Mouse (Mus musculus) lung, postnatal 0 days (tissue): ENCODE data around the gene Svop.

Source experiments
- CTCF ChIP-seq: IDR thresholded peaks from 2 replicates; pipeline ENCODE4 v1.5.1; 2016; ENCODE audit warnings: antibody characterized with exemption, mild to moderate bottlenecking
- EP300 ChIP-seq: IDR thresholded peaks from 2 replicates; pipeline ENCODE4 v1.6.1; 2016; ENCODE audit warnings: antibody characterized with exemption, mild to moderate bottlenecking, control low read depth

DNA sequence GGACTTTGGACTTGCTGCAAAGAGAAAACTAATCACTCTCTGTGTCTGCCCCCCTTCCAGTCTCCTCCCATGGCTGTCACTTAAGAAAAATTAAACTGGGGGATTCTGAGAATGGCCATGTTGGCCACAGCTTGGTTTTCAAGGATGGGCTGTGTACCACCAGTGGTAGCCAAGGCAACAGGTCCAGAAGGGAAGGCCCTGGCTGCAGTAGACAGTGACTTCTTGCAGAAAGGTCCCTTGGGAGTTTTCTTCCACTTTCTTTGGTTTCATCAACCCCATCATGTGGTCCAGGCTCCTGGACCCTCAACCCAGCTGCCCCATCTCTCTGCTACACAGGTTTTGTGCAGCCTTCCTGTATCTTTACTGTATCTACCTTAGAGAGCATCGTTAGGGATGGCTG is 50.5 kb downstream of the Svop start:
- TF ChIP-seq CTCF, result no peak
- TF ChIP-seq EP300, result no peak
